Mouse (Mus musculus): ENCODE measurements around the gene Azgp1.
A peak's percentile ranks its signal among the peaks of the same experiment; 100 is the strongest.
"Not testable (repeated sequence)": the region's sequence is repeated elsewhere in the genome, so short reads cannot be mapped to it uniquely, and the experiment has no call there.

Azgp1 gene

GRCm38 (mm10) chr5:137981300-137981699, at the start of gene Azgp1:
Azgp1 (plus strand) TSS chr5:137981520.
- DNase-seq (ENCODE audit: low read depth, low spot score) = no peak

- DNase-seq (ENCODE audit: low read depth, low spot score) = peak; percentile 100
Observed at GRCm38 (mm10) chr5:137933934-137934333, 47.4 kb upstream of the Azgp1 start.

- no peak for DNase-seq (ENCODE audit: low read depth, low spot score)
Observed at GRCm38 (mm10) chr5:137936486-137936885, 44.8 kb upstream of the Azgp1 start.

GRCm38 (mm10) chr5:137937238-137937637, 44.1 kb upstream of the Azgp1 start:
- DNase-seq (ENCODE audit: low read depth, low spot score) = peak; percentile 77

GRCm38 (mm10) chr5:137940948-137941347, 40.4 kb upstream of the Azgp1 start:
- DNase-seq (ENCODE audit: low read depth, low spot score) = no peak

- DNase-seq (ENCODE audit: low read depth, low spot score) = no peak
Observed at GRCm38 (mm10) chr5:137943133-137943532, 38.2 kb upstream of the Azgp1 start.

- DNase-seq (ENCODE audit: low read depth, low spot score) = no peak
Observed at GRCm38 (mm10) chr5:137947303-137947702, 34.0 kb upstream of the Azgp1 start.

- peak; percentile 30 for DNase-seq (ENCODE audit: low read depth, low spot score)
Observed at GRCm38 (mm10) chr5:137951218-137951617, 30.1 kb upstream of the Azgp1 start.

GRCm38 (mm10) chr5:137956404-137956803, 24.9 kb upstream of the Azgp1 start:
- DNase-seq (ENCODE audit: low read depth, low spot score) = no peak

- peak; percentile 5 for DNase-seq (ENCODE audit: low read depth, low spot score)
Observed at GRCm38 (mm10) chr5:137962945-137963344, 18.4 kb upstream of the Azgp1 start, which contains the start of gene Gjc3. Gjc3 (minus strand) TSS chr5:137963098.

GRCm38 (mm10) chr5:137966492-137966891, 14.8 kb upstream of the Azgp1 start:
- no peak for DNase-seq (ENCODE audit: low read depth, low spot score)

GRCm38 (mm10) chr5:137973161-137973560, 8.2 kb upstream of the Azgp1 start:
- peak; percentile 51 for DNase-seq (ENCODE audit: low read depth, low spot score)

GRCm38 (mm10) chr5:137973738-137974137, 7.6 kb upstream of the Azgp1 start:
- DNase-seq (ENCODE audit: low read depth, low spot score) = peak; percentile 45

- no peak for DNase-seq (ENCODE audit: low read depth, low spot score)
Observed at GRCm38 (mm10) chr5:137974724-137975123, 6.6 kb upstream of the Azgp1 start.

- DNase-seq (ENCODE audit: low read depth, low spot score) = no peak
Observed at GRCm38 (mm10) chr5:137975434-137975833, 5.9 kb upstream of the Azgp1 start.

GRCm38 (mm10) chr5:137977291-137977690, 4.0 kb upstream of the Azgp1 start:
- no peak for DNase-seq (ENCODE audit: low read depth, low spot score)

- DNase-seq (ENCODE audit: low read depth, low spot score) = no peak
Observed at GRCm38 (mm10) chr5:137979081-137979480, 2.2 kb upstream of the Azgp1 start.

GRCm38 (mm10) chr5:137986351-137986750, 5.0 kb downstream of the Azgp1 start:
- DNase-seq (ENCODE audit: low read depth, low spot score) = no peak

- no peak for DNase-seq (ENCODE audit: low read depth, low spot score)
Observed at GRCm38 (mm10) chr5:138009437-138009836, 28.1 kb downstream of the Azgp1 start.

GRCm38 (mm10) chr5:138012382-138012781, 31.1 kb downstream of the Azgp1 start:
- no peak for DNase-seq (ENCODE audit: low read depth, low spot score)

GRCm38 (mm10) chr5:138016530-138016929, 35.2 kb downstream of the Azgp1 start:
- no peak for DNase-seq (ENCODE audit: low read depth, low spot score)

- DNase-seq (ENCODE audit: low read depth, low spot score) = no peak
Observed at GRCm38 (mm10) chr5:138016997-138017396, 35.7 kb downstream of the Azgp1 start.

GRCm38 (mm10) chr5:138019577-138019976, 38.3 kb downstream of the Azgp1 start:
- not testable (repeated sequence) for DNase-seq (ENCODE audit: low read depth, low spot score)

- DNase-seq (ENCODE audit: low read depth, low spot score) = not testable (repeated sequence)
Observed at GRCm38 (mm10) chr5:138020961-138021479, 39.7 kb downstream of the Azgp1 start, which contains the start of the genes Smok3a and Smok3b. Smok3a (plus strand) TSS chr5:138021261. Smok3b (plus strand) TSS chr5:138021429.

All from R1 (cell line).